Mouse (Mus musculus) MEL (cell line): ENCODE data around the gene Gm42688. TPM values are rescaled to one million over a fixed set of nuclear protein-coding genes. Genes with fewer than 3 reads are reported as not detected.

Experiments used
- DNase-seq: peaks from one replicate; pipeline ENCODE4 v3.0.0; 2011; ENCODE audit warnings: low read depth, low spot score
- H3K27ac ChIP-seq: 2 replicates; pipeline ENCODE4 v1.5.1; 2012; ENCODE audit warnings: low read depth, mild to moderate bottlenecking, control low read depth, low read length, moderate library complexity; ENCODE audit not compliant: control insufficient read depth
- H3K27me3 ChIP-seq, 2 experiments: fragments of 150-350 bp in 1 of 2; sonication (generic) in 1 of 2; 2 replicates each; pipeline ENCODE4 v1.6.1; 2012; ENCODE audit warnings: low read length in 2 of 2, mild to moderate bottlenecking in 2 of 2, improper control_type of control experiment in 1 of 2, moderate library complexity in 1 of 2; ENCODE audit not compliant: insufficient read depth in 2 of 2, control insufficient read depth in 1 of 2
- H3K36me3 ChIP-seq, 2 experiments: 2 replicates each; pipeline ENCODE4 v1.6.1; 2012 to 2014; ENCODE audit warnings: low read length in 2 of 2, improper control_type of control experiment in 1 of 2, inconsistent platforms in 1 of 2, mild to moderate bottlenecking in 1 of 2; ENCODE audit not compliant: insufficient read depth in 2 of 2, control insufficient read depth in 1 of 2
- H3K4me1 ChIP-seq, 2 experiments: fragments of 150-350 bp in 1 of 2; sonication (generic) in 1 of 2; 2 replicates each; pipeline ENCODE4 v1.6.1; 2012; ENCODE audit warnings: low read length in 2 of 2, improper control_type of control experiment in 1 of 2, mild to moderate bottlenecking in 1 of 2; ENCODE audit not compliant: insufficient read depth in 2 of 2, control insufficient read depth in 1 of 2
- H3K4me3 ChIP-seq, 2 experiments: fragments of 150-350 bp in 1 of 2; sonication (generic) in 1 of 2; 2 replicates each; pipeline ENCODE4 v1.5.1; 2012; ENCODE audit warnings: low read depth in 2 of 2, low read length in 2 of 2, mild to moderate bottlenecking in 2 of 2, moderate library complexity in 2 of 2, control low read depth in 1 of 2, improper control_type of control experiment in 1 of 2; ENCODE audit not compliant: control insufficient read depth in 1 of 2, insufficient read depth in 1 of 2
- H3K79me2 ChIP-seq: 2 replicates; pipeline ENCODE4 v1.6.1; 2012; ENCODE audit warnings: mild to moderate bottlenecking, low read length, moderate library complexity; ENCODE audit not compliant: control insufficient read depth, poor library complexity, insufficient read depth
- H3K9ac ChIP-seq: 2 replicates; pipeline ENCODE4 v1.6.1; 2012; ENCODE audit warnings: low read depth, mild to moderate bottlenecking, control low read depth, low read length, moderate library complexity; ENCODE audit not compliant: control insufficient read depth, poor library complexity, severe bottlenecking
- H3K9me3 ChIP-seq: fragments of 150-350 bp; sonication (generic); replicated peaks from 2 replicates; pipeline ENCODE4 v1.6.1; 2012; ENCODE audit warnings: mild to moderate bottlenecking, low read length, improper control_type of control experiment, moderate library complexity; ENCODE audit not compliant: insufficient read depth
- BHLHE40 ChIP-seq: IDR thresholded peaks from 2 replicates; pipeline ENCODE4 v1.6.1; 2012; ENCODE audit warnings: low read depth, mild to moderate bottlenecking, inconsistent platforms, low read length, improper control_type of control experiment, borderline replicate concordance
- ELF1 ChIP-seq: IDR thresholded peaks from 2 replicates; pipeline ENCODE4 v1.6.1; 2014; ENCODE audit warnings: low read depth, mild to moderate bottlenecking, inconsistent platforms, low read length, improper control_type of control experiment, moderate library complexity
- EP300 ChIP-seq, 2 experiments: IDR thresholded peaks; 2 replicates each; pipeline ENCODE4 v1.6.1; 2011; ENCODE audit warnings: improper control_type of control experiment in 2 of 2, low read length in 2 of 2, low read depth in 1 of 2, mild to moderate bottlenecking in 1 of 2
- ETS1 ChIP-seq: IDR thresholded peaks from 2 replicates; pipeline ENCODE4 v1.6.1; 2012; ENCODE audit warnings: low read depth, mild to moderate bottlenecking, inconsistent platforms, low read length, improper control_type of control experiment, moderate library complexity
- GABPA ChIP-seq: IDR thresholded peaks from 2 replicates; pipeline ENCODE4 v1.6.1; 2012; ENCODE audit warnings: low read depth, mild to moderate bottlenecking, inconsistent platforms, low read length, improper control_type of control experiment, moderate library complexity
- GATA1 ChIP-seq: IDR thresholded peaks from 2 replicates; pipeline ENCODE4 v1.6.1; 2011; ENCODE audit warnings: low read depth, low read length, improper control_type of control experiment
- HCFC1 ChIP-seq: IDR thresholded peaks from 2 replicates; pipeline ENCODE4 v1.6.1; 2012; ENCODE audit warnings: low read depth, mild to moderate bottlenecking, inconsistent platforms, low read length, improper control_type of control experiment, moderate library complexity
- JUND ChIP-seq: IDR thresholded peaks from 2 replicates; pipeline ENCODE4 v1.6.1; 2011; ENCODE audit warnings: low read depth, mild to moderate bottlenecking, improper control_type of control experiment, low read length
- KAT2A ChIP-seq: conservative IDR thresholded peaks from 2 replicates; pipeline ENCODE4 v1.6.1; 2012; ENCODE audit warnings: low read depth, low read length, improper control_type of control experiment, inconsistent platforms
- MAX ChIP-seq: IDR thresholded peaks from 2 replicates; pipeline ENCODE4 v1.6.1; 2011; ENCODE audit warnings: low read length, improper control_type of control experiment
- MAZ ChIP-seq: IDR thresholded peaks from 2 replicates; pipeline ENCODE4 v1.6.1; 2012; ENCODE audit warnings: low read depth, mild to moderate bottlenecking, inconsistent platforms, low read length, improper control_type of control experiment
- MXI1 ChIP-seq: IDR thresholded peaks from 2 replicates; pipeline ENCODE4 v1.6.1; 2011; ENCODE audit warnings: mild to moderate bottlenecking, low read depth, low read length, improper control_type of control experiment
- MYB ChIP-seq: IDR thresholded peaks from 2 replicates; pipeline ENCODE4 v1.6.1; 2011; ENCODE audit warnings: mild to moderate bottlenecking, low read depth, low read length, improper control_type of control experiment
- NELFE ChIP-seq: IDR thresholded peaks from 2 replicates; pipeline ENCODE4 v1.6.1; 2011; ENCODE audit warnings: low read depth, low read length, improper control_type of control experiment
- NRF1 ChIP-seq: IDR thresholded peaks from 2 replicates; pipeline ENCODE4 v1.6.1; 2014; ENCODE audit warnings: low read depth, mild to moderate bottlenecking, inconsistent platforms, low read length, improper control_type of control experiment, moderate library complexity; ENCODE audit not compliant: poor library complexity, insufficient read depth, severe bottlenecking
- POLR2AphosphoS2 ChIP-seq: IDR thresholded peaks from 2 replicates; pipeline ENCODE4 v1.6.1; 2011; ENCODE audit warnings: low read length, improper control_type of control experiment
- SIN3A ChIP-seq: IDR thresholded peaks from 2 replicates; pipeline ENCODE4 v1.6.1; 2012; ENCODE audit warnings: low read length, improper control_type of control experiment, inconsistent platforms
- TAL1 ChIP-seq: IDR thresholded peaks from 2 replicates; pipeline ENCODE4 v1.6.1; 2012; ENCODE audit warnings: mild to moderate bottlenecking, inconsistent platforms, low read length, moderate library complexity, mixed read lengths
- TBP ChIP-seq: IDR thresholded peaks from 2 replicates; pipeline ENCODE4 v1.8.0; 2011; ENCODE audit warnings: low read depth, low read length, improper control_type of control experiment
- USF1 ChIP-seq: IDR thresholded peaks from 2 replicates; pipeline ENCODE4 v1.6.1; 2014; ENCODE audit warnings: low read depth, mild to moderate bottlenecking, inconsistent platforms, low read length, improper control_type of control experiment, moderate library complexity
- ZC3H11A ChIP-seq: IDR thresholded peaks from 2 replicates; pipeline ENCODE4 v1.6.1; 2012; ENCODE audit warnings: low read depth, mild to moderate bottlenecking, inconsistent platforms, low read length, improper control_type of control experiment
- ZKSCAN1 ChIP-seq: IDR thresholded peaks from 2 replicates; pipeline ENCODE4 v1.6.1; 2012; ENCODE audit warnings: low read depth, mild to moderate bottlenecking, inconsistent platforms, low read length, improper control_type of control experiment, moderate library complexity
- ZMIZ1 ChIP-seq: IDR thresholded peaks from 2 replicates; pipeline ENCODE4 v1.6.1; 2012; ENCODE audit warnings: low read depth, mild to moderate bottlenecking, inconsistent platforms, low read length, improper control_type of control experiment, moderate library complexity
- ZNF384 ChIP-seq: IDR thresholded peaks from 2 replicates; pipeline ENCODE4 v1.6.1; 2012; ENCODE audit warnings: low read depth, mild to moderate bottlenecking, inconsistent platforms, low read length, improper control_type of control experiment
- polyA plus RNA-seq, 2 experiments: library from polyadenylated mRNA; stranded (reverse) in 1 of 2; unstranded in 1 of 2; fragments of >175 nt in 1 of 2; fragments of >200 nt in 1 of 2; gene quantifications; 2 replicates each; pipeline versions ENCODE4 v1.2.1 to v1.2.4; 2012; ENCODE audit warnings: low replicate concordance in 2 of 2, low read depth in 1 of 2; ENCODE audit not compliant: insufficient read length in 2 of 2, insufficient read depth in 1 of 2, missing spikeins in 1 of 2
- total RNA-seq: library from RNA; depleted of rRNA; stranded (reverse); fragments of 300-350 nt; gene quantifications from 2 replicates; pipeline ENCODE4 v1.2.3, GENCODE M21; 2012

Gene Gm42688
- total and polyA plus RNA-seq, 3 experiments, result 2.5 to 4.8 TPM; not detected in 1

DNA sequence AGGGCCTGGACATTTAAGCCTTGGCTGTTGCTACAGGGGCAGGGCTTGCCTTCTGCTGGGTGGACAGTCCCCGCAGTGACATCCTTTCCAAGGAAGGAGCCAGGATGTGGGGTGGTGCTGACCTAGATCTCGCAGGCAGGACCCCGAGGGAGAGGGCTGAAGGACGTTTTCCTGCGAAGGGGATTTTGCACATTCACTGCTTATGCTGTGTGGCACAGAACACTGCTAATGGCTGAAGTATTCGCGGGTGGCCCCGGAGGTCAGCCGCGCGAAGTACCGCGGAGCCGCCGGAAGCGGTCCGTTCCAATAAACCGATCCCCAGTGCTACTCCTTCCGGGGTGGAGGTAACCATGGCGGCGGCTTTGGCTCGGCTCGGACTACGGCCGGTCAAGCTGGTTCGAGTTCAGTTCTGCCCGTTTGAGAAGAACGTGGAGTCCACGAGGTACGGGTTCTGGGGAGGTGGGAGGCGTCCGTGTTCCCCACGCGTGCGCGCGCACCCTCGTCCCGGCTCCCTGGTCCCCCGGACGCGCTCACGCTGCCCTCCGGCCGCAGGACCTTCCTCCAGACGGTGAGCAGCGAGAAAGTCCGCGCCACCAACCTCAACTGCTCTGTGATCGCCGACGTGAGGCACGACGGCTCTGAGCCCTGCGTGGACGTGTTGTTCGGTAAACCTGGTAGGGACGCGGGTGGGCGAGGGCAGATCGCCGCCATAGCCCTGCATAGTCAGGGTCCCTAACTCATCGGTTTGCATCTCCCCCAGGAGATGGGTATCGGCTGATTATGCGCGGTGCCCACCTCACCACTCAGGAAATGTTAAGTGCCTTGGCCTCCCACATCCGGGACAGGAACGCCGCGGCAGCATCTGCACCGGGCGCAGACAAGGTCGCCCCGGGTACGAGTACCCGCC lies 7.6 kb downstream of the Gm42688 start, which contains the start of gene Mrpl53 (continued):
- TF ChIP-seq TBP, result peak; percentile 67
- no peak for TF ChIP-seq JUND
- no peak; the same call in 1 of the 2 replicates for TF ChIP-seq MXI1
- 0 out of 2 replicates have a peak, but pooled peaks have one; percentile 51 for TF ChIP-seq MAZ
- no peak for TF ChIP-seq MYB

DNA sequence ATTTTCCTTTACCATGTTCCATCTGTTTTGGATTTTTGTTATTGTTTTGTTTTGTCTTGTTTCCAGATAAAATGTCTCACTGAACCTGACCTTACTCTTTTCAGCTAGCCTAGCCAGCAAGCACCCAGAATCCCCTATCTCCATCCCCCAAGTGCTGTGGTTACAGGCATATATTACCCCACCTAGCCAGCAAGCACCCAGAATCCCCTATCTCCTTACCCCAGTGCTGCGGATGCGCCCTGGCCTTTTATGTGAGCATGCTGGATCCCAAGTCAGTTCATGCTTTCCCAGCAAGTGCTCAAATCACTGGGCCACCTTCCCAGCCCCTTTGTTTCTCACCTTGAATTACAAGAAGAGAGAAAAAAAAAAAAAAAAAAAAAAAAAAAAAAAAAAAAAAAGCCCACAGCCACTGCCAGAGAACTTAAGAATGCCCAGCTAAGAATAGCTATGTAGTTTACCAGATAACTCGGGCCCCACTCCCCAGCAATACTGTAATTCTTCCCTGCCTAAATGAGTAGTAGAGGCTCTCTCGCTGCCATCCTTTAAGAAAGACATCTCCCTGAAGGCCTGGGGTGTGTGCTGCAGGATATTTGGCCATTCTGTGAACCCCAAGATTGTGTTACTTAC lies 10.2 kb downstream of the Gm42688 start:
- DNase-seq, result no peak
- Histone ChIP-seq H3K9me3 (no peaks in the 10 kb centered on the region), H3K79me2 (peaks cover 29% of the 10 kb centered on the region), H3K36me3 (peaks cover 0 to 11% of the 10 kb centered on the region in 2 experiments; a peak in 3 of 4 replicates), H3K27me3 (no peaks in the 10 kb centered on the region), H3K9ac (no peak overlapping the region), H3K27ac (no peak overlapping the region), H3K4me1 (peaks cover 0 to 3% of the 10 kb centered on the region in 2 experiments; a peak in 3 of 4 replicates), H3K4me3 (no peak overlapping the region)
- TF ChIP-seq TAL1 (peak; percentile 20; the same call in 1 of the 2 replicates), ZNF384 (peak; percentile 78), POLR2AphosphoS2 (no peak; the same call in 1 of the 2 replicates), EP300 (IDR thresholded peaks at IDR 0.05; ENCODE audit: low read depth in 1 of 2, low read length in 2 of 2) (no peak)

DNA sequence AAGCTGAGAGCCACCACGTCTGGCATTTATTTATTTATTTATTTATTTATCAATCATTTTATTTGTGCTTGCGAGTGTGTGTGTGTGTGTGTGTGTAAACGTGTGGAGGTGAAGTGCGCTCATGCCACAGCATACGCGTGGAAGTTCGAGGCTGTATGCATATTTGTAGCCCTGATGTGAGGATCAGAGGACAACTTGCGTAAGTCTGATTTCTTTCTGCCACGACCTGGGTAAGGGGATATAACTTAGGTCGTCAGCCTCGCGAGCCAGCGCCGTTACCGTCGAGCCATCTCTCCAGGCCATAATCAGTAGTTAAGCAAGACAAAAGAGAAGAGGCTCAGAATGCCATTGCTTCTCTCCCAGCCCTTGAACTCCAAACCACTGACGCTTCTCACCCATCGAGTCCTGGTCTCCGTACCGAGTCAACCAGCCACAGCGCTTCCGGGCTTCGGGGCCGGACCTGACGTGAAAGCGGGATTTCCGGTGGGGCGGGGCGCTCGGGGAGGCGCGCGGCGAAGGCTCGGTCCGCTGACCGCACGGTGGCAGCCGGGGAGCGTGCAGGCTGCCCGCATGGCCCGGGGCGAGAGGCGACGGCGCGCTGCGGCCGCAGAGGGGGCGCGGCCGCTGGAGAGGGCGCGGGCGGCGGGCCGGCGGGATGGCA lies 13.7 kb downstream of the Gm42688 start, which contains the start of gene Mogs:
Gene Mogs, plus strand, starts transcription at position 486 of the 661 bp plus-strand sequence.
- H3K36me3 ChIP-seq, result peaks cover 0 to 20% of the 10 kb centered on the region in 2 experiments; a peak in 3 of 4 replicates
- peak within 1 kb of the TSS; percentile 90 for H3K27ac ChIP-seq
- no peaks in the 10 kb centered on the region for H3K27me3 ChIP-seq
- peaks cover 0 to 18% of the 10 kb centered on the region in 2 experiments; a peak in 3 of 4 replicates for H3K4me1 ChIP-seq
- peak within 1 kb of the TSS; percentile 88 for H3K9ac ChIP-seq
- H3K79me2 ChIP-seq, result peaks cover 32% of the 10 kb centered on the region
- H3K4me3 ChIP-seq, result peak within 1 kb of the TSS; percentile 89 to 94
- peak; percentile 93 for DNase-seq
- no peaks in the 10 kb centered on the region for H3K9me3 ChIP-seq
- TF ChIP-seq EP300 (IDR thresholded peaks at IDR 0.05; ENCODE audit: low read depth in 1 of 2, low read length in 2 of 2) (no peak), NELFE (peak; percentile 96), KAT2A (no peak; the same call in 1 of the 2 replicates), BHLHE40 (no peak), SIN3A (peak; percentile 92), GABPA (no peak), ZC3H11A (no peak), ZMIZ1 (peak; percentile 72), GATA1 (no peak), MAX (no peak; the same call in none of the 2 replicates), HCFC1 (peak; percentile 87), MYB (no peak), ETS1 (peak; percentile 41; the same call in 1 of the 2 replicates), ZKSCAN1 (no peak), NRF1 (peak; percentile 41; the same call in 1 of the 2 replicates), ELF1 (peak; percentile 98), USF1 (no peak)
